Mouse (Mus musculus) C2C12 (cell line): ENCODE measurements around the gene Olfr103. TPM values are rescaled to one million over a fixed set of nuclear protein-coding genes. Genes with fewer than 3 reads are reported as not detected.

ENCODE experiments used
- H3K27me3 ChIP-seq: one replicate; pipeline ENCODE4 v1.6.1; 2011; ENCODE audit not compliant: control insufficient read depth, insufficient read depth, insufficient read length
- H3K36me3 ChIP-seq: one replicate; pipeline ENCODE4 v1.6.1; 2011; ENCODE audit not compliant: control insufficient read depth, insufficient read depth
- H3K4me3 ChIP-seq: one replicate; pipeline ENCODE4 v1.5.1; 2011; ENCODE audit warnings: mild to moderate bottlenecking, control low read depth; ENCODE audit not compliant: poor library complexity, insufficient read depth, severe bottlenecking
- H3K79me2 ChIP-seq: one replicate; pipeline ENCODE4 v1.6.1; 2011; ENCODE audit not compliant: control insufficient read depth, insufficient read depth
- H3K79me3 ChIP-seq: one replicate; pipeline ENCODE4 v1.6.1; 2011; ENCODE audit warnings: low read depth, control low read depth
- H3ac ChIP-seq: one replicate; pipeline ENCODE3; 2011; ENCODE audit warnings: low read depth; ENCODE audit not compliant: control insufficient read depth, insufficient read length
- CEBPB ChIP-seq: IDR thresholded peaks from one replicate; pipeline ENCODE4 v1.6.1; 2011; ENCODE audit warnings: low read depth, mild to moderate bottlenecking, control low read depth, moderate library complexity
- CTCF ChIP-seq: IDR thresholded peaks from one replicate; pipeline ENCODE4 v1.5.1; 2011; ENCODE audit not compliant: control insufficient read depth, insufficient read depth, insufficient read length
- FOSL1 ChIP-seq: IDR thresholded peaks from one replicate; pipeline ENCODE4 v1.8.0; 2011; ENCODE audit warnings: mild to moderate bottlenecking, low read length; ENCODE audit not compliant: poor library complexity, insufficient read depth, severe bottlenecking
- MAX ChIP-seq: IDR thresholded peaks from one replicate; pipeline ENCODE4 v1.6.1; 2011; ENCODE audit warnings: mild to moderate bottlenecking, control low read depth
- MYOD1 ChIP-seq: IDR thresholded peaks from one replicate; pipeline ENCODE4 v1.6.1; 2011; ENCODE audit warnings: low read depth; ENCODE audit not compliant: control insufficient read depth, insufficient read length
- MYOG ChIP-seq: IDR thresholded peaks from one replicate; pipeline ENCODE4 v1.6.1; 2011; ENCODE audit not compliant: control insufficient read depth, insufficient read length; ENCODE audit errors: extremely low read depth
- USF1 ChIP-seq: IDR thresholded peaks from one replicate; pipeline ENCODE4 v1.6.1; 2011; ENCODE audit warnings: low read depth, mild to moderate bottlenecking, control low read depth, moderate library complexity
- long read RNA-seq, 2 experiments: library from polyadenylated mRNA; unstranded; transcript quantifications; one replicate each; pipeline ENCODE4 v2.0.0; 2019 to 2020
- polyA plus RNA-seq: library from polyadenylated mRNA; unstranded; fragments of >200 nt; fragmentation: generic; extraction: Trizol; gene quantifications from one replicate; pipeline ENCODE4 v1.2.1, GENCODE M21; 2012; ENCODE audit warnings: missing spikeins

Gene Olfr103
- polyA plus RNA-seq = not detected
- long read RNA-seq, experiment 1 = 0 reads
- long read RNA-seq, experiment 2 = 0 reads

DNA sequence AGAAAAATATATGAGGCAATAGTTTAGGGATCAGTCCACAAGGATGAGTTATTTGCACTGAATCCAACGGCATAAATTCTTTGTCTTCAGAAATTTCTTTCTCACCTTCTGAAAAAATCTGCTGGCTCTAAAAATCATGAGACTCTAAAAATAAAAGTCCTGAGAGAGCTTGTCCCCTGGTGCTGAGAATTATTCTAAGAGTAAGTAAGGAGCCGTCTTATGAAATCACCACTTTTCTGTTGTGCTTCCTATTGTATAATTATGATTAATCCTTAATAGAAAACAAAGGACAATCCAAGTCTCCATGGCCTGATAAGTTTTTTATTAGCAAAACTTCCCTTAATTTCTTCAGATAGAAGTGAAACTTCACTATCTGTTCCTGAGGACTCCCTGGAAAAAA, at the start of gene Olfr103:
Gene Olfr103, minus strand, starts transcription at position 101 of the 400 bp plus-strand sequence.
- Histone ChIP-seq H3ac (no peak within 1 kb of the TSS), H3K79me3 (no peaks in the 10 kb centered on the region), H3K27me3 (no peaks in the 10 kb centered on the region), H3K36me3 (no peaks in the 10 kb centered on the region), H3K4me3 (no peak within 1 kb of the TSS), H3K79me2 (no peaks in the 10 kb centered on the region)
- TF ChIP-seq USF1 = no peak
- TF ChIP-seq MYOG = no peak
- no peak for TF ChIP-seq FOSL1
- TF ChIP-seq CEBPB = no peak
- no peak for TF ChIP-seq MAX
- no peak for TF ChIP-seq CTCF
- TF ChIP-seq MYOD1 = no peak

DNA sequence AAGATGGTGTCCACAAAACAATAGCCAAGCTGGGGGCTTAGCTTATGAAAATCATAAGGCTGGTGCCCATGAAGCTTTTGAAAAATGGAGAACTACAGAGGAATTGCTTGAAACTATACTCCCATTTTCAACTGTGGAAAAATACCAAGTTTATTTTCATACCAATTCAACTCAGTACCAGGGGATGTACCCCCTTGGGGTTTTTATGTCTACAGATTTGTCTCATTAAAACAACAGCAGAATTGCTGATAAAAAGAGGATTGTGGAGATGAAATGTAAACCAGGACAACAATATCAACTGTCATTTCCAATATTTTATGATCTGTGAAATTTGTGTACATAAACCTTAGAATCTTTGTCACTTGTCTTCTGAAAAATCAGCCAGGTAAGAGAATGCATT, 39.2 kb upstream of the Olfr103 start, which contains the start of gene Olfr105-ps:
Gene Olfr105-ps, plus strand, starts transcription at position 301 of the 400 bp plus-strand sequence.
- Histone ChIP-seq H3K4me3 (no peak within 1 kb of the TSS), H3K79me2 (no peaks in the 10 kb centered on the region), H3K79me3 (no peaks in the 10 kb centered on the region), H3K27me3 (no peaks in the 10 kb centered on the region), H3ac (no peak within 1 kb of the TSS), H3K36me3 (no peaks in the 10 kb centered on the region)
- TF ChIP-seq USF1 (no peak), MAX (no peak), CEBPB (no peak), MYOD1 (no peak), FOSL1 (no peak), CTCF (no peak), MYOG (no peak)

DNA sequence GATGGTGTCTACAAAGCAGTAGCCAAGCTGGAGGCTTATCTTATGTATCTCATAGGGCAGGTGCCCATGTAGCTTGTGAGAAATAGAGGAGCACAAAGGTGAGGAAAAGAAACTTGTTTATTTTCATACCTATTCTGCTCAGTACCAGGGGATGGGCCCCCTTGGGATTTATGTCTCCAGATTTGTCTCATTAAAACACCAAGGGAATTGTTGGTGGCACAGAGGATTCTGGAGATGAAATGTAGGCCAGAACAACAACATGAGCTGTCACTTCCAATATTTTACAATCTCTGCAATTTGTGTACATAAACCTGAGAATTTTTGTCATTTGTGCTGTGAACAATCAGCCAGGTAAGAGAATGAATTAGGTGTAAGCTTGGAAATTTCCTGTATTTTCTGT, 19.8 kb upstream of the Olfr103 start, which contains the start of gene Olfr104-ps:
Gene Olfr104-ps, plus strand, starts transcription at position 301 of the 400 bp plus-strand sequence.
- Histone ChIP-seq H3K79me2 (no peaks in the 10 kb centered on the region), H3K79me3 (no peaks in the 10 kb centered on the region), H3K27me3 (no peaks in the 10 kb centered on the region), H3K36me3 (no peaks in the 10 kb centered on the region), H3K4me3 (no peak within 1 kb of the TSS), H3ac (no peak within 1 kb of the TSS)
- TF ChIP-seq FOSL1 (no peak), MYOD1 (no peak), CTCF (no peak)

DNA sequence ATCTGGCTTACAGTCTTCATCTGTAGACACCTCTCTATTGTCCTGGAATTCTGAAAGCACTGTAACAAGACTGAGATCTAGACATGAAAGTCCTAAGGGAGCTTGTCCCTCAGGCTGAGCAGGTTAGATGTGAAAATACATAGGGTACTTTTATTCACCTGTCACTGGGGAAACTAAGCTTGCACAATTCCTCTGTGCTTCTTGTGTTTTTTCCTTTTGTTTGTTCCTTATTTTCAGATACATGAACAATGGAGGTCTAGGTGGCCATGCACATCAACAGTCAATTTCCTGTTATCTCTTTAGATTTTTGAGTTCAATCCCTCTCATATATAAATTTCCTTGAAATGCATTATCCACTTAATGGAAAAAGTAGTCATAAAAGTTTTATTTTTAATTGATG, 22.5 kb downstream of the Olfr103 start, which contains the start of gene Olfr102:
Gene Olfr102, minus strand, starts transcription at position 101 of the 400 bp plus-strand sequence.
- no peak within 1 kb of the TSS for H3K4me3 ChIP-seq
- H3K27me3 ChIP-seq = no peaks in the 10 kb centered on the region
- H3ac ChIP-seq = no peak within 1 kb of the TSS
- H3K79me3 ChIP-seq = no peaks in the 10 kb centered on the region
- H3K36me3 ChIP-seq = no peaks in the 10 kb centered on the region
- TF ChIP-seq CEBPB (no peak), MAX (no peak), USF1 (no peak), MYOG (no peak), FOSL1 (no peak), CTCF (no peak), MYOD1 (no peak)
- no peaks in the 10 kb centered on the region for H3K79me2 ChIP-seq

DNA sequence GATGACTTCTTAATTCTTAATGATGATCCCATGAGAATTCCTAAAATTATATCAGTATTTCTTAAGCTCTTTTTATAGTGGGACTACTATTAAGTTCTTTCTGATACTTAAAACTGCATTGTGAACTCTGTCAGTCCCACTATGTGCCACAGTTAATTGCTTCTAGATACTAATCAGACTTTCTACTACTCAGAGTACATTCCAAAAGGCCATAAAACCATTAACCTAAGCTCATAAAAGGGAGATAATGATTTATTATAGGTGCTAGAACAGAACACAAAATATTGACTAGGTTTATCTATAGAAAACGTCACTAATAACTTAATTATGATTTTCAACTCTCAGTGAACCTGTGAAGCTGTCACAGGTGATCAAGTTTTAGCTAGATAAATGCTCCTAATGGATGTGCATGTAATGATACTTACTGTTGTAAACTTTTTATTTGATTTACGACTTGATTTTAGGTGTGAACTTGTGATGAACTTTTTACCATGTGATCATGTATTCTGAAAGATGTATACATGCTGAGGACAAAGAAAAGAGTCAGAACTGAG, 29.3 kb downstream of the Olfr103 start:
- Histone ChIP-seq H3ac (no peak overlapping the region), H3K79me2 (no peaks in the 10 kb centered on the region), H3K36me3 (no peaks in the 10 kb centered on the region), H3K79me3 (no peaks in the 10 kb centered on the region), H3K27me3 (no peaks in the 10 kb centered on the region), H3K4me3 (no peak overlapping the region)
- no peak for TF ChIP-seq USF1
- no peak for TF ChIP-seq CTCF
- no peak for TF ChIP-seq FOSL1
- no peak for TF ChIP-seq MYOG
- TF ChIP-seq MAX = no peak
- TF ChIP-seq CEBPB = no peak
- no peak for TF ChIP-seq MYOD1
